Mouse (Mus musculus): ENCODE measurements at regions not wholly inside any gene's neighbourhood (a gene's known extent, or its start where the extent isn't known, plus 50 kb on each side); places are given as distances from the start of the nearest gene placed in this dataset.
A peak's percentile ranks its signal among the peaks of the same experiment; 100 is the strongest.

DNA sequence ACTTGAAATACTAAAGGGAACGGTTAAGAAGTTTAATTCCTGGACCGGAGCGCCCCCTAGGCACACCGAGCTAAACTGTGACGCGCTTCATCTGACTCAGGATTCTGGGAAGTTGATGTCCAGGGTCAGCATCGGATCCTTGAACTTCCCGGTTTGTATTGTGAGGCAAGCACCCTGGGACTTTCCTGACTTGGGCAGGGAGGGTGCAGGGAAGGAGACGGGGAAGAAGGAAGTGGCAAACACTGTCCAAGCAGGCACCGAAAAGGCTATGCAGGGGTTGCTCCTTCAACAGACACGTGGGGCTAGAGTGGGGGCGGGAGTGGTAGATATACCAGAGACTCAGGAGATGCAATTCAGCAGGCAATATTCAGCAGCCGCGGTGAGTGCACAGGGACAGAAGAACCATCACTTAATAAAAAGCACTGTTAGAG, 132.7 kb upstream of the Teddm2 start:
- TF ChIP-seq CTCF (IDR thresholded peaks at IDR 0.05; ENCODE audit: insufficient read depth, low read length) (peak; percentile 69), POLR2A (IDR thresholded peaks at IDR 0.05; ENCODE audit: borderline replicate concordance, extremely low read depth, low read depth, low read length) (0 out of 2 replicates have a peak, but pooled peaks have one; percentile 6)
